Mouse (Mus musculus) ovary, adult 18-20 months (tissue): ENCODE measurements around the gene Etv2.
A peak's percentile ranks its signal among the peaks of the same experiment; 100 is the strongest.

Experiments used
- DNase-seq: peaks from one replicate; pipeline ENCODE4 v3.0.0; 2022; ENCODE audit warnings: low spot score, mixed read lengths

Etv2 gene

DNA sequence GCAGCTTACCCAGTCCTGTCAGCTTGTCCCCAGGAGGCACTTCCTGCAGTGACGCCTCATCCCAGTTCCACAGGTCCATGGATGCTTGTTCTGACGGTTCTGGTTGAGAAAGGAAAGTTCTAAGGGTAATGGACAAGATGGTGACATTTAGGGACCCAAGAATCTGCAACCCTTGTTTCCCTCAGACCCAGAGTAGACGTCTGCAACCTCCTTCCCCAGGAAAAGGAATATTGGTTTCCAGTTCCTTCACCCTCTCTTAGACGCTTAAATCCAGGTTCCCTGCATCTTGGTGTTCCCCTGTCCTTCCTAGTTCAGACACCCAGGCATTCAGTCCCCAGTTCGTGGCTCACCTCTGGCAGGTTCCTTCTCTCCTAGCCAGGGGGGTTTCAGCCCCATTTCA lies at the start of gene Etv2:
TSS of gene Etv2 (minus strand) at position 101 of the 400 bp plus-strand sequence.
- DNase-seq: no peak

DNA sequence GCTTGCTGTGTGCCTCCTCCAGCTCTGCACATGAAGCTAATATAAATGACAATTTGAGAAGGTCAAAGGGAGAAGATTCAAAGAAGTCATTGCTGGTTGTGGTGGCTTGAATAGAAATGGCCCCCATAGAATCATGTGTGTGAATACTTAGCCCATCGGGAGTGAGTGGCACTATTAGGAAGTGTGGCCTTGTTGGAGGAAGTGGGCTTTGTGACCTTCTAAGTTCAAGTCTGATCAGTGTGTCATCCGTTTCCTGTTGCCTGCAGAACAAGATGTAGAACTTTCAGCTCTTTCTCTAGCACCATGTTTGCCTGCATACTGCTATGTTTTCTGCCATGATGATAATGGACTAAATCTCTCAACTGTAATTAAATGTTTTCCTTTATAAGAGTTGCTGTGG lies 47.8 kb upstream of the Etv2 start:
- no peak for DNase-seq

DNA sequence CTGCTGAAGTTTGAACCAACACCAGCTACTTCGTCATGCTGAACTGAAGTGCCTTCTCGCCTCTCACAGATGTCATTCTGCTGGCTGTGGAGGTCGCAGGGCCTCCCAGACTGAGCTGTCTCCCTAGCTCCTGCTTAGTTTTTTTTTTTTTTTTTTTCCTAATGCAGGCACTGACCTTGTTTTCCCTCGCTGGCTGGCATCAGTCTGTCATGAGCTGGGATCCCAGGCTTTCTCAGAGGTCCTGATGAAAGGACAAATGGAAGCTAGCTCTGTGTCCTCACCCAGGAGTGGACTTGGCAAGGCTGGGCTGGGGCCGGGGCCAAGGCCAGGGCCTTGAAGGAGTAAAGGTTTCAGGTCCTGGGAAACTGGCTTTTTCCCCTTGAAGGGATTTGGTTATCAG lies 46.2 kb upstream of the Etv2 start:
- DNase-seq: no peak

DNA sequence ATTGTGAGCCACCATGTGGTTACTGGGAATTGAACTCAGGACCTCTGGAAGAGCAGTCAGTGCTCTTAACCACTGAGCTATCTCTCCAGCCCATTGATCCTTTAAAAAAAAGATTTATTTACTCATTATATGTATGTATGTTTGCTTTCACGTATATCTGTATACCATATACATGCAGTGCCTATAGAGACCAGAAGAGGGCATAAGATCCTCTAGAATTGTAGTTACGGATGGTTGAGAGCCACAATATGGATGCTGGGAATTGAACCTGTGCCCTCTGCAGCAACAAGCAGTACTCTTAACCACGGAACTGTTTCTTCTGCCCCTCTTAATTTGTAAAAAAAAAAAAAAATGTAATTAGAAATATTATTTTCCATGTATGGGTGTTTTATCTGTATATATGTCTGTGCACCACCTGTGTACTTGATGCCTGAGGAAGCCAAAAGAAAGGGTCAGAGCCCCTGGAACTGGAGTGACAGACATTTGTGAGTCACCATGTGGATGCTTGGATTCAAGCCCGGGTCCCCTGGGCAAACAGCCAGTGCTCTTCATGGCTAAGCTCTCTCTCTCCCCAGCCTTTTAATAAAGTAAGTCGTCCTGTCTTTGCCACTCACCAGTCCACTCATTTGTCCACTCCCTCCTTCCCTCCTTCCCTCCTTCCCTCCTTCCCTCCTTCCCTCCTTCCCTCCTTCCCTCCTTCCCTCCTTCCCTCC lies 42.8 kb upstream of the Etv2 start:
- DNase-seq: peak; percentile 18

DNA sequence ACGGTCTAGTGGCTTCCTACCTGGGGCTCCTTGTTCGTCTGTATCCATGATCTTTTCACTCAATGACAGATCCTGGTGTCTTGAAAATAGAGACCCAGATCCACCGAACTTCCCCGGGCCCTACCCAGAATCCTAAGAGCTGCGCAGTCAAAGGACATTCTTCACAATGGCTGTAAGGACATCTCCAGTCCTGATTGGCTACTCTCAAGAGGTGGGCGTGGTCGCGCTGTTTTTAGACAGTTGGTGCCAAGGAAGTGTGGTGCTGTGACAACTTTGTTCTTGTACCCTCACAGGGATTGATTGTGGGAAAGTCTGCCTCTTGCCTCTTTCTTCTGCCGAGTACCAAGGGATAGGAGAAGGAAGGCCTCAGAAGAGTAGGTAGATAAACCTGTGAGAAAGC lies 35.8 kb upstream of the Etv2 start, which contains the start of gene Pmis2:
TSS of gene Pmis2 (minus strand) at position 126 of the 400 bp plus-strand sequence.
- DNase-seq: no peak

DNA sequence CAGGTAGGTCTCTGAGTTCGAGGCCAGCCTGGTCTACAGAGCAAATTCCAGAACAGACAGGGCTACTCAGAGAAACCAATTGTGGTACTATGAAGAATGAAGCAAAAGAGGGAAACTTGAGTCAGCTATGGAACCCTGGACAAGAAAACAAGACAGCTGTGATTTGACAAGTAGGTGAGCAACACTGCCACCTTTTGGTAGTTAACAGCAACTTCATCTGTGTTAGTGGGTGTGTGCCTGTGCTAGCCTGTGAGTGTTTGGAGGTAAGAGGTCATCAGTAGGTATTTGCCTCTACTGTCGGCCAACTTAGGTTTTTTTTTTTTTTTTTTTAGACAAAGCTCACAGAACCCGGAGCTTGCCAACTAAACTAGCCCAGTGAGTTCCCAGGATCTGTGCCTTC lies 33.6 kb upstream of the Etv2 start:
- DNase-seq: no peak

DNA sequence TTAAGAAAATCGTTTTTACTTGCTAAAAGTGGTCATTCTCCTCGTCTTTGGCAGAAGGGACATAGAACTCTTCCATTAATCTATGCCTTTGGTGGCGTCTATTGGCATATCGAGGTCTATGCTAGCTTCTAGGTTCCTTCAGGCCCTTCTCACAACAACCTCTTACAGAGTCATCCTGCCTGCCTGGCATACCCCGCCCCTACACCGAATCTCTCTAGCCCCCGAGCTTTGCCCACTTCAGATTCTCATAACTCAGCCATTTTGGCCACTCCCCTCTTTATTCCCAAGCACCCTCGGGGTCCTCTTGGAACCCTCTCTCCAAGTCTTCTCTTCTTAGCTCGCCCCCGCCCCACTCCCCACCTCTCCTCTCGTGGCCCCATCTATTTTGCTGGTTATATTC lies 29.7 kb upstream of the Etv2 start:
- DNase-seq: no peak

DNA sequence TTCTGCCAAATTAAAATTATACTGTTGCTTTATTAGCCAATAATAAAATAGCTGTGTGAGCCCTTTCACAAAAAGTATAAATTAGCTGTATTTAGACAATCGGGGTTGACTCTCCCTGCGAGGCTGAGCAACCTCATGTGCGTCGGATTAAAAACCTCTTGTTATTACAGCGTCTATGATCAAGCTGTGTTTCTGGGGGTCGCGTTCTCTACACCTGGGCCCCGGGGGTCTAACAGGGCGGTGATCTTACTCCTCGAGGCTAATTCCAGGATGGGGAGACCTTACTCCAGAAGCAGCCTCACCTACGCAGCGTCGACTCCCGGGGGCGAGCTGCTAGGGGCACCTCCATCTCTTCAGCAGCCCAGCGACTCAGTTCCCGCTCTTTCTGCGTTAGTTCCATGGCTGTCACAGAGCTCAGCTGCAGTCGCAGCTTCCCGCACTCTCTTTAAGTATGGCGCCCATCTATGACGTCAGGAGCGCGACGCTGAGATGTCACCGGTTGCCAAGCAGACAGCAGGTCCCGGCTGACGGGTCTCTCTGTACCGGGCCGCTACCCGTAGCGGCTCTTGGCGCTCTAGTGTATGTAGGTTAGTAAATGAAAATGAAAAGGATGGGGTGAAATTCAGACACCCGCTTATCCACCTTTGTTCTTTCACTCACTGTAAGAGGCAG lies 29.0 kb upstream of the Etv2 start, which contains the start of gene Haus5:
TSS of gene Haus5 (minus strand) at position 466 of the 672 bp plus-strand sequence.
- peak; percentile 77 for DNase-seq

DNA sequence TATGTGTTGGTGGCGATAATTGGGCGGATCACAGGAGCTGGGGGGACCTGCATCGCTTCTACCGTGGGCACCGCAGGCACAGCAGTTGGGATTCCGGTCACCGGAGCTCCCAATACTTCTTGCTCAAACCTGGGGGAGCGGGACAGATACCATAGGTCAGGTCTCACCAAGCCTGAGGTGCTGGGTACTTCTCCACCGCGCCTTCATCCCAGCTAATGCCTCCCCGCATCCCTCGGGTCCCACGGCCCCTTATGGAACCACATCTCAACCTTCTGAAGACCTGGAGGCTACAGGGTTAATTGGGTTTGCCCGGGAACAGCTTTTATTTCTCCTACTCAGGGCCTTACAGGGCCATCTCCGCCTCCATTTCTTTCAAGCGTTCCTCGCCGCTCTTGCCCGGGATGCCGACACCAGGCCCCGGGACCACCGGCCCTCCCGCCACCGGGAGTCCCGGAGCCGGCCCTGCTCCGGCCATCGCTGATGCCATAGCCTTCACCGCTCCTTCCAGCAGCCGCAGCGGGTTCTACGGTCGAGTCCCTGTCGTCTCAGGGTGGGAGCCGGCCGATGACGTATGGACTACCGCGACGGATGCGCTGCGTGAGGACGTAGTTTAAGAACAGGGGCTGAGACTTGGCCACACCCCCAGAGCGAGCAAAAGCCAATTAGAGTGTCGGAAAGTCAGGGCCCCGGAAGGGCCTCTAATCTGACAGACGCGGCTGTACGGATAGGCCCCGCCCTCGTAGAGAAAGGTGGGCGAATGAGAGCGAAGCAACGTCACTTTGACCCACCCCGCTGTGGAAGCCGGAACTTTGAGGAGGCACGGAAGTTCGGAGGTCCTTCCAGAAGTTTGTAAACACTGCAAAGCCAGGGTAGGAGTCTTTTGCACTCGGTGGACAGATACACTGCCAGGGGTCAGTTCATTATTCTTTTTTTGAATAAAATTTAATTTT lies 14.2 kb upstream of the Etv2 start, which contains the start of gene Rbm42:
TSS of gene Rbm42 (minus strand) at position 727 of the 950 bp plus-strand sequence.
- peak; percentile 99 for DNase-seq

DNA sequence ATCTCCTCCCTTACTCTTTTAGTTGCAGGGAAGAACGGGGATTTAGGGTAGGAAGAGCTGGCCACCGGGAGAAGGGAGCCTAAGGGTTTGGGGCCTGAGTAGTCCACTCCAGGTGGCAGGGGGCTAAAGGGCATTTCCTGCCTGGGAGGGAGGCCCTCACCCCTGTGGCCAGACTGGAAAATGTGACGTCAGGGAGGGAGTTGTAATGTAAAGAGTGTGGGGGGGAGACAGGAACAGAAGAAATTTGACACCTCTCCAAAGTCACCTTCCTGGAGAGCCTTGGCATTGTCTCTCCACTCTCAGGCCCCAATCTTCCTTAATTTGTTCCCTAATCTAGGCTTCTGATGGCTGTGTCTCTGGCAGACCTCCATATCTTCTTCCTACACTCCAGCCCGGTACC lies 3.4 kb upstream of the Etv2 start:
- DNase-seq: no peak

DNA sequence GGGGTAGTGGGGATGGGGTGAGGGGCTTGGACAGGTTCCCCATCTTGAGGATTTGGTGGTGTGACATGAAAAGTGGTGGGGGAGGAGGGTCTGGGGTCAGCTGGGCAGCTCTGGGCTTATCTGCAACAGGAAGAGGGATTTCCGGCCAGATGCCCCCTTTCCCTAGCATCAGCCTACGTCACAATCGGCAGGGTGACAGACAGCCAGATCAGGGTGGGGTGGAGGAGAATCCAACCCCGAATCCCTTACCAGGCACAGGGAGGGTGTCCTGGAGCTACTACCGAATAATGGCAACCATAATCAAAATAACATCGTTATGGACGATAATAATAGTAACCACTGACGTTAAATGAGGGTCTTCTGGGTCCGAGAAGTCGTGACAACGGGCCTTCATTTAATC lies 743 bp upstream of the Etv2 start:
- no peak for DNase-seq

DNA sequence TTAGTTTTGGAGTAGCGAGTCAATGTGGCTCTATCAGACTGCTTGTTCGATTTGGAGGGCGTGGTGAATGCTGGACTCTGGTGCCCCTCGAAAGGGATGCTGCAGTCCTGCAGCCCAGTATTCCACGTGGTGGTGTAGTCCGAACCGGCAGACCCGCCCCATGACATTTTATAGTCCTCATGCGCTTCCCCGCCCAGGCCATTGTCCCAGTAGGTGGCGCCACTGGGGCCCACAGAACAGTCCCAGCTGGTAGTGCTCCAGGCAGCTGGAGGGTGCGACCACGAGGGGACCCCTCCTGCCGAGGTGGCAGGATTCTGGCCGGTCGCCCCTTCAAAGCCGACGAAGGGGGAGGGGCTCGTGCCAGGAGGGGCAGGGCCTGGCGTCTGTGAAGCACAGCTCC lies 1.0 kb downstream of the Etv2 start:
- DNase-seq: no peak

DNA sequence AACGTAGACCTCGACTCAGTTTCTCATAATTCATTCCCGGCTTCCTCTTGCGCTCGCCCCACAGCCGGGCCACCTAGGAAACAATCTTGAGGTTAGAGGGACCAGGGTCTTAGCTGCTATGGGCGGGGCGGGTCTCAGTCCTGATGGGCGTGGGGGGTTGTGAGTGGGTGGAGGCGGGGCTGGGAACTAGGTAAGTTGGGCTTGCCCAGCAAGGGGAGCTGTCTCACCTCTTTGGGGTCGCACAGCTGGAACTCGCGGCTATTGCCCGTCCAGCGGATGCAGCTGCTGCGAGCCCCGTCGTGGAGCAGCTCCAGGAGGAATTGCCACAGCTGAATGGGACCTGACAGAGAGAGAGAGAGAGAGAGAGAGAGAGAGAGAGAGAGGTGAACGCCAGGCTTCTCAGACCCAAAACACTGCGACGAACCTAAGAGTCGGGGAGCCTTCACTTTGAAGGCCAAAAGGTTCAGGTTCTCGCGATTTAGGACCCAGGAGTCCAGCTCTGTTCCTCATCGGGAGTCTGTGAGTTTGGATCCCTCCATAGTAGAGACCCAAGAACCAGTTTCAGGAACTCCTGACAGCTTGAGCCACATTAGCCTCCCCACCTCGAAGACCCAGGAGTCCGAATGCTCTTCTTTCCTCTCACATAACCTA lies 1.8 kb downstream of the Etv2 start:
- no peak for DNase-seq

DNA sequence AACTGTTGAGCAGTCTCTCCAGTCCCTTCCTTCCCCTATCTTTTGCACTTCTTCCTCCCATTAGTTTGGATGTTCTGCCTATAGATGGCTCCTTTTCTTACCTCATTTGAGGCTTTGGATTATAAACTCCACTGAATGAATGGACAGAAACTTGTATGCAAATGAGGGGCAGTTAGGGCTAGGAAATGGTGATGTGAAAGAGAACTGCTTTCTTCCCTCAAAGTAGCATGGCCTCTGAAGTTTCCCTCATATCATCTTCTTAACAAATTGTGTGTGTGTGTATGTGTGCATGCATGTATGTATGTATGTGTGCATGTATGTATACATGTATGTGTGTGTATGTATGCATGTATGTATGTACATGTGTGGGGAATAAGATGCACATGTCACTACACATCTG lies 6.6 kb downstream of the Etv2 start:
- DNase-seq: no peak

DNA sequence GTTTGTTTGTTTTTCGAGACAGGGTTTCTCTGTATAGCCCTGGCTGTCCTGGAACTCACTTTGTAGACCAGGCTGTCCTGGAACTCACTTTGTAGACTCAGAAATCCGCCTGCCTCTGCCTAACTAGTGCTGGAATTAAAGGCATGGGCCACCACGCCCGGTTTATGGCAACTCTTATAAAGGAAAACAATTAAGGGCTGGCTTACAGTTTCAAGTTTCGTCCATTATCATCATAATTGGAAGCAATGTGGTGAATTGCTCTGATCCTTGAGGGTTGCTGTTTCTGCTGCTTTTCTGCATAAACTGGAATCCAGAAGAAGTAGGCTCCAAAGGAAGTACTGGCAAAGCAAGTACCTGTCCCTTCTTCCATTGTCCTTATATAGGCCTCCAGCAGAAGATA lies 9.0 kb downstream of the Etv2 start:
- no peak for DNase-seq

DNA sequence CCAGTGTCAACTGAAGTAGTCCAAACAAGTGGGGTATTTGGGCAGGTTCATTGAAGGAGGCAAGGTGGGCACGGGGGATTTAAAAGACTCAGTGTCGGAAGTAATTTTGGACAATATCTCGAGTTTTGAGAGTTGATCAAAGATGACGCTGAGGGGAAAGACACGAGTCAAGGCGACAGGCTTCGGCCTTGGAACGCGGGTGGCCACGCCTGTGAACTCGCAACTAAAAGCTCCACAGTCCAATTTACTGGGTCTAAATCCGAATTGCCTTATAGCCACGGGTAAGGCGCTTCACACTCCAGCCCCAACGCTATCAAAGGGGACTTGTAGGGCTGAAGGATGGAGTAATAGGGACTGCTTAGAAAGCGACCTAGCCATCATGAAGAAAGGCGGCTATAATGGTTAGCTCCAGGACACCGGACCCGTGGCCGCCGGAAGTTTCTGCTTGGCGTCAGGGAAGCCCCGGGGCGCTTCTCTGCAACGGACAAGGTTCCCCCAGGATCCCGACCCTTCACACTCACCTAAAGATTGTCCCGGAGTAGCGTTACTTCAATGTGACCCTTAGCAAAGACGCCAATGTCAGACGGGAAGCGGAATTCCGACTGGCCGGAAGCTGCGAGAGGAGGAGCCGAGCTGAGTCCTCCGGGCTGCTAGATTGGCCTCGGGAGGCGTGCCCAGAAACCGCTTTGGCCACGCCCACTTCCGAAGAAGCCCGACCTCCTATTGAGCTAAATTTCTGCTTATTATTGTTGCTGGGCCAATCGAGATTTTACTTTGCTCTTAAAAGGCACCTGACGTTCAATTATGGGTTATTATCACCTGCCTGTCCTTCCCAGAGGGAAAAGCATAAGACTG lies 9.9 kb downstream of the Etv2 start, which contains the start of gene Cox6b1:
TSS of gene Cox6b1 (minus strand) at position 622 of the 855 bp plus-strand sequence.
- peak; percentile 80 for DNase-seq

DNA sequence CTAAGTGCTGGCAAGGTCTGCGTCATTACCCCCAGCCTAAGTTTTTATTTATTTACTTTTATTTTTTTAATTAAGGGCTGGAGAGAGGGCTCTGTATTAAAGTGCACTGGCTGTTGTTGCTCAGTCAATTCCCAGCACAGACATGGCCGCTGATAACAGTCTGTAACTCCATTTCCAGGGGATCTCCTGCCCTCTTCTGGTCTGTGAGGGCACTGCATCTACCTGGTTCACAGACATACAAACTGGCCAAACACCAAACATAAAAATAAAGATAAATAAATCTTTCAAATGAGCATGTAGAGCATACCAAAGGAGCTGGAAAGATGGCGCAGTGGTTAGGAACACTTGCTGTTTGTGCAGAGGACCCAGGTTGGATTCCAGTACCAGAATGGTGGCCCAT lies 16.4 kb downstream of the Etv2 start:
- DNase-seq: no peak

DNA sequence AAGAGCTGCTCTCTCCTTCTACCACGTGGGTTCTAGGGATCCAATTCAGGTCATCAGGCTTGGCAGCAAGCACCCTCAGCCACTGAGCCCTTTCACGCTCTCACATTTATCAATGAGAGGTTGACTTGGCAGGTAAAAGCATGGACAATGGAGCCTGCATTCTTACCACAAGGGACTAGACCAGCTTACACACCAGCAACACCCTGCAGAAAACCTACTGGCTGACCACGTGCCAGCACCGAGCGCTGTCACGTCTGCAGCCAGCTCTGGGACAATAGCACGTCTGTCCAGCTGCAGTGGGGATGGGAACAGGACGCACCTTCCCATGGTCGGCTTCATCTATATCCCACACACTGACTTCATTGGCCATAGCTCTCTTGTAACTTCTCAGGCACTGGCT lies 17.0 kb downstream of the Etv2 start:
- DNase-seq: no peak

DNA sequence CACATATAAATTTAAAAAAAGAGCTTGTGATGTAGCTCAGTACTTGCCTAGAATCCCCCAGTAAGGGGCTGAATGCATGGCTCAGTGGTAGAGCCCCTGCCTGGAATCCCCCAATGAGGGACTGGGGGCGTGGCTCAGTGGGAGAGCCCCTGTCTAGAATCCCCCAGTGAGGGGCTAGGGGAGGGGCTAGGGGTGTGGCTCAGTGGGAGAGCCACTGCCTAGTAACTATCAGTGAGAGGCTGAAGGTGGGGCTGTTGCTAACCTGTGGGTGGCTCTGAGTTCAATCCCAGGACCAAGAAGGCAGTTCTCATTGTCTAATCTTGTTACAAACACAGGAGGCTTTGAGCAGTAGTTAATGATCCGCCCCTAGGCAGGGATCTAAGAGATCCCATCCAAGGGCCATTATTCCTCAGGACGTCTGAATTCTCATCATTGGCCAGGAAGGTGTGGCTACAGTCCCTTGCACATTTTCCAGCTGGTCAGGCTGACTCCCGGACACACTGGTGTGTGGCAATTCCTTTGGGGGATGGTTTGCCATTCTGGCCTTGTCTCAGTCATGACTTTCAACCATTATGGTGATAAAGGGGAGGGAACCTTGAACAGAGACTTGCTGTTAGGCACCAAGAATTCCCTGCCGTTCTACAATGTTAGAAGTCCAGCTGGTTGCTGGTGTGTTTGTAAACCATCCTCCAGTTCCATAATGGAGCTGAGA lies 20.4 kb downstream of the Etv2 start:
- DNase-seq: peak; percentile 22

DNA sequence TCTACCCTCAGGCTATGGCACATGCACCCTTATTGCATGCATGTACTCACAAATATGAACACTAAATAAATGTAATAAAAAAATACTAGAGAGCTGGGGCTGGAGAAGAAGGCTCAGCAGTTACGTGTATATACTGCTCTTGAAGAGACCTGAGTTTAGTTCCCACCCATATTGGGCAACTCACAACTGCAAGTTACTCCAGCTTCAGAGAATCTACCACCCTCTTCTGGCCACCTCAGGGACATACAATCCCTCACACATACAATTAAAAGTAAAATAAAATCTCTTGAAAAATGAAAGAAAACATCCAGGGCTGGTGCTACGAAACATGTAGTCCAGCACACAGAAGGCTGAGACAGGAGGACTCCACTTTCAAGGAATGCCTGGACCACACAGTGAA lies 21.2 kb downstream of the Etv2 start:
- DNase-seq: no peak
